Mouse (Mus musculus) ES-E14 (cell line): ENCODE measurements at regions not wholly inside any gene's neighbourhood (a gene's known extent, or its start where the extent isn't known, plus 50 kb on each side); places are given as distances from the start of the nearest gene placed in this dataset.

ENCODE experiments used
- DNase-seq: peaks from one replicate; pipeline ENCODE4 v3.0.0-alpha.2; 2013; ENCODE audit warnings: low read depth, low spot score
- H3K27ac ChIP-seq: 2 replicates; pipeline ENCODE4 v1.5.1; 2012; ENCODE audit warnings: low read depth, mild to moderate bottlenecking, low read length, moderate library complexity, mixed read lengths; ENCODE audit not compliant: poor library complexity, insufficient read depth, severe bottlenecking
- H3K36me3 ChIP-seq: 2 replicates; pipeline ENCODE4 v1.6.1; 2012; ENCODE audit warnings: mild to moderate bottlenecking, low read length, moderate library complexity, mixed read lengths; ENCODE audit not compliant: control insufficient read depth, poor library complexity, insufficient read depth, severe bottlenecking
- H3K4me1 ChIP-seq, 2 experiments: fragments of 150-350 bp in 1 of 2; sonication (generic) in 1 of 2; 2 replicates each; pipeline ENCODE4 v1.6.1; 2012; ENCODE audit warnings: low read length in 2 of 2, mild to moderate bottlenecking in 1 of 2, mixed read lengths in 1 of 2; ENCODE audit not compliant: control insufficient read depth in 2 of 2, insufficient read depth in 2 of 2, poor library complexity in 1 of 2
- H3K4me3 ChIP-seq, 2 experiments: fragments of 150-350 bp in 1 of 2; sonication (generic) in 1 of 2; 2 replicates each; pipeline ENCODE4 v1.5.1; 2012; ENCODE audit warnings: low read length in 2 of 2, low read depth in 1 of 2, mild to moderate bottlenecking in 1 of 2, mixed read lengths in 1 of 2; ENCODE audit not compliant: insufficient read depth in 1 of 2, poor library complexity in 1 of 2, severe bottlenecking in 1 of 2
- H3K9ac ChIP-seq: 2 replicates; pipeline ENCODE4 v1.6.1; 2012; ENCODE audit warnings: low read depth, mild to moderate bottlenecking, low read length, mixed read lengths; ENCODE audit not compliant: poor library complexity, insufficient read depth, severe bottlenecking
- H3K9me3 ChIP-seq: fragments of 150-350 bp; sonication (generic); 2 replicates; pipeline ENCODE4 v1.6.1; 2012; ENCODE audit warnings: low read depth, mild to moderate bottlenecking, low read length; ENCODE audit not compliant: control insufficient read depth, insufficient read depth
- CHD2 ChIP-seq: IDR thresholded peaks from 2 replicates; pipeline ENCODE4 v1.6.1; 2014; ENCODE audit warnings: mild to moderate bottlenecking, low read depth, low read length, inconsistent platforms
- HCFC1 ChIP-seq: IDR thresholded peaks from 2 replicates; pipeline ENCODE4 v1.6.1; 2012; ENCODE audit warnings: low read length, inconsistent platforms, borderline replicate concordance; ENCODE audit not compliant: insufficient read depth
- MAFK ChIP-seq: IDR thresholded peaks from 2 replicates; pipeline ENCODE4 v1.6.1; 2014; ENCODE audit warnings: mild to moderate bottlenecking, low read depth, low read length, inconsistent platforms; ENCODE audit not compliant: insufficient read depth
- ZC3H11A ChIP-seq: IDR thresholded peaks from 2 replicates; pipeline ENCODE4 v1.6.1; 2012; ENCODE audit warnings: low read depth, mild to moderate bottlenecking, inconsistent platforms, low read length, borderline replicate concordance
- ZNF384 ChIP-seq: IDR thresholded peaks from 2 replicates; pipeline ENCODE4 v1.6.1; 2012; ENCODE audit warnings: low read depth, low read length, inconsistent platforms
- in situ Hi-C, 2 experiments: fragments of 600-800 bp; cut with MboI; formaldehyde crosslinking; loops; one replicate each; pipeline ENCODE4 v1.15.1; 2025; ENCODE audit warnings: low sequenced_read_pairs in 2 of 2, inconsistent platforms in 1 of 2; ENCODE audit not compliant: unreplicated experiment in 2 of 2

DNA sequence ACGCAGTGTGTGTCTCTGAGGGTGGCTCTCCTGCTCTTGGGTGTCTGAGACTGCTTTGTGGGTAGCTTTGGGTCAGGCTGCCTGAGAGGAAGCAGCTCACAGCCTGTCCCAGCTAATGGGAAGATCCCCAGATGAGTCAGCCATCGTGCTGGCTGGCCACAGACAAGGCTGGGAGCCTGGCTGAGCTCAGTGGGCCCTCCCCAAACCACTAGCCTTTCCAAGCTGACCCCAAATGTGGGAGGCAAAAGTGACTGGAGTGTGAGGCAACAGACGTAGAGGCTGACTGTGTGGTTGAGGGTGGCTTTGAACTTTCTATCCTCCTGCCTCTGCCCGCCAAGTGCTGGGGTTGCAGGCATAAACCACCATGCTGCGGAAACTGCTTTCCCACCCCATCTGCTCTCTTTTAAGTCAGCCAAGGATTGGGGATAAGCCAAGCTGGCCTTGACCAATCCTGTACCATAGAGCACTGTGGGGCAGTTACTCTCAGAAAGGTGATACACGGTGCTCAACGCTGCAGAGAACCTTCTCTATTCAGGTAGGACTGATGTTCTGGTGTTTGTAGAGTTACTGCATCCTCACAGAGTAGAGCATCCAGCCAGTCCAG, 163.0 kb downstream of the Tpra1 start:
- DNase-seq = no peak
- Histone ChIP-seq H3K9ac (no peak overlapping the region), H3K4me1 (no peaks in the 10 kb centered on the region; a peak in 1 of 4 replicates), H3K36me3 (no peaks in the 10 kb centered on the region), H3K4me3 (no peak overlapping the region), H3K9me3 (no peaks in the 10 kb centered on the region), H3K27ac (no peak overlapping the region)
- in situ Hi-C loops = no loop called here
- no peak for TF ChIP-seq ZNF384
- no peak for TF ChIP-seq MAFK
- TF ChIP-seq HCFC1 = no peak
- TF ChIP-seq CHD2 = no peak
- no peak for TF ChIP-seq ZC3H11A

GRCm38 (mm10) chr6:89066588-89066987, 164.5 kb downstream of the Tpra1 start:
- H3K9ac ChIP-seq = no peak overlapping the region
- in situ Hi-C loops = no loop called here
- H3K36me3 ChIP-seq = no peaks in the 10 kb centered on the region
- H3K4me1 ChIP-seq = no peaks in the 10 kb centered on the region; a peak in 1 of 4 replicates
- TF ChIP-seq CHD2 (no peak), MAFK (no peak), ZNF384 (no peak), HCFC1 (no peak), ZC3H11A (no peak)
- no peaks in the 10 kb centered on the region for H3K9me3 ChIP-seq
- no peak for DNase-seq
- H3K4me3 ChIP-seq = no peak overlapping the region
- H3K27ac ChIP-seq = no peak overlapping the region

- no peak overlapping the region for H3K4me3 ChIP-seq
- no peaks in the 10 kb centered on the region for H3K4me1 ChIP-seq
- H3K36me3 ChIP-seq = no peaks in the 10 kb centered on the region
- in situ Hi-C loops = no loop called here
- no peak overlapping the region for H3K9ac ChIP-seq
- no peaks in the 10 kb centered on the region for H3K9me3 ChIP-seq
- TF ChIP-seq MAFK (no peak), ZC3H11A (no peak), HCFC1 (no peak), CHD2 (no peak), ZNF384 (no peak)
- no peak overlapping the region for H3K27ac ChIP-seq
- DNase-seq = no peak
Measured at GRCm38 (mm10) chr6:89068286-89068685, 166.2 kb downstream of the Tpra1 start.

DNA sequence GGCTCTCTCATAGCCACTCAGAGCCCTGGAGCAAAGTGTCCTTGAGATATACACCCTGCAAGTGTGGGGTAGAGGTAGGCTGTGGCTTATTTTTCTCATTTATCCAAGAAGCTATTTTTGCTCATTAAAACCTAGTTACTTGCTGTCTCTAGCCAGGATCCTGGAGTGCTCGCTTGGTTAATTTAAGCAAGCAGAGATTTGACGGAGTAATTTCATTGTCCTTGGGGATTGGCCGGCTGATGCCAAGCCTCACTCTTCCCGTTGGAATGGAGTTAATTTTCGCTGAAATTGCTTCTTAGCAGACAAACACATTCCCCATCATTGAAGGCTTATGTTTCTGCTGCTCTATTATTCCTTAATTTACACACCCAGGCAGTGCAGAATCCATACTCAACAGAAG, 167.1 kb downstream of the Tpra1 start:
- no peak for TF ChIP-seq ZC3H11A
- no peak overlapping the region for H3K27ac ChIP-seq
- no peak for DNase-seq
- no peaks in the 10 kb centered on the region for H3K36me3 ChIP-seq
- in situ Hi-C loops = no loop called here
- H3K4me1 ChIP-seq = no peaks in the 10 kb centered on the region
- H3K4me3 ChIP-seq = no peak overlapping the region
- no peaks in the 10 kb centered on the region for H3K9me3 ChIP-seq
- H3K9ac ChIP-seq = no peak overlapping the region

DNA sequence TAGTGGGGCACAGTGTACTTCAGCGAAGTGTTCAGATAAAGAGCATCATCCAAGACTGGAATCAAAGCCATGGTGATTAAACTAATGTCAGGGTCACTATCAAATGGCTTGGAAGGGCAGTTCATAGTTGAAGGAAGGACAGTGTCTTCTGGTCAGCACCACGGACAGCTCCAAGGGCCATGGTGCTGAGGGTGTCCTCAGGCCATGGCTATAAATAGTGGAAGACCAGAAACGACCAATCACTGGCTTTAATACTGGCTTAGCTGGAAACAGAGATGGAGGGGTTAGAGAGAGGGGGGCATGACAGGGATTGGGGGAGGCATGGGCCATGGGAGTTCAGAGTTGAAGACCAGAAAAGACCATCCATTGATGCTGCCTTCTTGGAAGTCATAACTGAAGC, 168.0 kb downstream of the Tpra1 start:
- in situ Hi-C loops = no loop called here
- H3K9me3 ChIP-seq = no peaks in the 10 kb centered on the region
- no peaks in the 10 kb centered on the region for H3K4me1 ChIP-seq
- H3K27ac ChIP-seq = no peak overlapping the region
- H3K9ac ChIP-seq = no peak overlapping the region
- TF ChIP-seq ZNF384 (no peak), ZC3H11A (no peak), HCFC1 (no peak), MAFK (no peak), CHD2 (no peak)
- no peak overlapping the region for H3K4me3 ChIP-seq
- H3K36me3 ChIP-seq = no peaks in the 10 kb centered on the region
- no peak for DNase-seq
